Mouse (Mus musculus): ENCODE measurements around the gene Olfr960.

DNA sequence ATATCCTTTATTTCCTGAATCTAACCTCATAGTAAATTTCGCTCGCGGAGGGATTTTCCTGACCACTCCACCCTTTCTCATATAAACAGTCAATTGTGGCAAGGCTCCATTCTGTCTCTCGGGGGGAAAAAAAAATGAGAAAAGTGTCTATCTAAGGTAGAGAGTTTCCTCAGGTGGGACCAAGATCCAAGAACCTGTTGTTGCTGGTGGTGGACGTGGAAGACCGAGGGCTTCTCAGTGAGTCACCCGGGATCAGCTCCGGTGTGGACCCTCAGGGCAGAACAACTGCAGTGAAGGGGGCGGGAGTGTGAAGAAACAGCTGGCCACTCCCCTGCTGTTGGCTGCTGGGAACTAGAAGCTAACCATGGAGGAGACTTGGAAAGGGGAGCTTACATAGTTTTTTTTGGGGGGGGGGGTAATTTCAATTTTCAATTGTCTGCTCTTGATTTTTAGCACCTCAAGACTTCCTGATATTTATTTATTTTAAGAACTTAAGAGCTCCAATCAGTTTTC is 17.8 kb upstream of the Olfr960 start:
- TF ChIP-seq CTCF (conservative IDR thresholded peaks at IDR 0.05; ENCODE audit: insufficient read depth, insufficient read length, low read depth, low read length) (no peak), POLR2A (IDR thresholded peaks at IDR 0.05; ENCODE audit: low read depth, low read length) (no peak)
